Mouse (Mus musculus) forebrain, embryonic 10.5 days (tissue): Measurements from ENCODE around the gene Galnt12. TPM values are rescaled to one million over a fixed set of nuclear protein-coding genes. Genes with fewer than 3 reads are reported as not detected.
"Not testable (repeated sequence)": the region's sequence is repeated elsewhere in the genome, so short reads cannot be mapped to it uniquely, and the experiment has no call there.

Source experiments
- DNase-seq: peaks from one replicate; pipeline ENCODE4 v3.0.0-alpha.2; 2017; ENCODE audit warnings: low spot score; ENCODE audit errors: extremely low spot score
- H3K27ac ChIP-seq: fragments of 300-500 bp; sonication (generic); 2 replicates; pipeline ENCODE4 v1.5.1; 2016; ENCODE audit warnings: mild to moderate bottlenecking
- H3K27me3 ChIP-seq: fragments of 300-500 bp; sonication (generic); 2 replicates; pipeline ENCODE4 v1.6.1; 2016; ENCODE audit warnings: mild to moderate bottlenecking; ENCODE audit not compliant: poor library complexity, severe bottlenecking
- H3K36me3 ChIP-seq: fragments of 300-500 bp; sonication (generic); replicated peaks from 2 replicates; pipeline ENCODE4 v1.6.1; 2016; ENCODE audit warnings: mild to moderate bottlenecking, moderate library complexity
- H3K4me1 ChIP-seq: fragments of 300-500 bp; sonication (generic); 2 replicates; pipeline ENCODE4 v1.6.1; 2016
- H3K4me3 ChIP-seq: fragments of 300-500 bp; sonication (generic); 2 replicates; pipeline ENCODE4 v1.5.1; 2016; ENCODE audit warnings: mild to moderate bottlenecking, moderate library complexity
- H3K9me3 ChIP-seq: fragments of 300-500 bp; sonication (generic); 2 replicates; pipeline ENCODE4 v1.6.1; 2016; ENCODE audit warnings: mild to moderate bottlenecking, moderate library complexity
- WGBS: fragments of 180-500 bp; shearing (Covaris S2); methylation state at CpG from one replicate; pipeline ENCODE4 v1.1.7; 2016; 5-methylcytosine and 5-hydroxymethylcytosine counted together
- polyA plus RNA-seq: library from polyadenylated mRNA; unstranded; fragments of >200 nt; fragmentation: Nextera tagmentation; extraction: Ambion mirVana; gene quantifications from 2 replicates; pipeline ENCODE4 v1.2.1, GENCODE M21; 2016

The Galnt12 gene
- 15.8 and 17.6 TPM in 2 replicates for polyA plus RNA-seq

DNA sequence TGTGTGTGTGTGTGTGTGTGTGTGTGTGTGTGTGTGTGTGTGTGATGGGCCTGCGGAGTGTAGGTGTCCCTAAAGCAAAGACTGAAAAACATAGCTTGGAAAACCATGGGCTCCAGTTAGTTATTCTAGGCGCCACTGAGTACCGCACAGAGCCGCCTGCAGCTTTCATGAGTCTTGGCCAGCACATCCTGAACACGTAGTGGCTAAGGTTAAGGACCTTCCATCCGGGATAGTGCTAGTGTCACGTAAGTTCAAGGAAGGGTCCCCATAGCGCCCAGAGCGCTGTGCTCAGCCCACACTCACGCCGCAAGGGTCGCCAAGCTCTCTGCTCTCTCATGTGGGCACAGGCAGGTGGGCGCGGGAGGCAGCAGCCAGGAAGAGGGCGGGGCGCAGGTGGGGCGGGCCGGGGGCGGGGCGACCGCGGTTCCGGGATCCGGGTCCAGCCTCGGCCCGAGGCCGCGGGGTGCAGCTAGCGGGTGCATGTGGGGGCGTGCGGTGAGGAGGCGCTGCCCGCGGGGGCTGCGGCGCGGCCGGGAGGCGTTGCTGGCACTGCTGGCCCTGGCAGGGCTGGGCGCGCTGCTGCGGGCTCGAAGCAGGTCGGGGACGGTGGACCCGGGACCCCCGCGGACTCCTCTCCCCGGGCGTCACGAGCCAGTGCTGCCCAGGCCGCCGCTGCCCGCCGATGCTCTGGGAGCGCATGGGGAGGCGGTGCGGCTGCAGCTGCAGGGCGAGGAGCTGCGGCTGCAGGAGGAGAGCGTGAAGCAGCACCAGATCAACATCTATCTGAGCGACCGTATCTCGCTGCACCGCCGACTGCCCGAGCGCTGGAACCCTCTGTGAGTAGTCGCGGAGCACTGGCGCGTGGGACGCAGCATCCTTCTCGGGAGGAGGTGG, at the start of gene Galnt12:
Gene Galnt12, plus strand, starts transcription at position 417 of the 894 bp plus-strand sequence.
- peak; percentile 50 for DNase-seq
- Histone ChIP-seq H3K36me3 (peaks cover 5% of the 10 kb centered on the region), H3K4me3 (peak within 1 kb of the TSS; percentile 89), H3K27ac (peak within 1 kb of the TSS; percentile 86), H3K4me1 (peaks cover 50% of the 10 kb centered on the region), H3K27me3 (peaks cover 68% of the 10 kb centered on the region), H3K9me3 (no peaks in the 10 kb centered on the region)
- WGBS: under 1% methylated on average over 74 of the region's 74 CpGs

- Histone ChIP-seq H3K36me3 (peaks cover 16% of the 10 kb centered on the region), H3K27ac (no peak overlapping the region), H3K9me3 (no peaks in the 10 kb centered on the region), H3K4me1 (peaks cover 4% of the 10 kb centered on the region; the same call in 1 of the 2 replicates), H3K4me3 (no peak overlapping the region), H3K27me3 (no peaks in the 10 kb centered on the region)
- 95% methylated on average over 9 of the region's 9 CpGs for WGBS
- no peak for DNase-seq
Measured at GRCm38 (mm10) chr4:47043866-47044265, 47.8 kb upstream of the Galnt12 start.

DNA sequence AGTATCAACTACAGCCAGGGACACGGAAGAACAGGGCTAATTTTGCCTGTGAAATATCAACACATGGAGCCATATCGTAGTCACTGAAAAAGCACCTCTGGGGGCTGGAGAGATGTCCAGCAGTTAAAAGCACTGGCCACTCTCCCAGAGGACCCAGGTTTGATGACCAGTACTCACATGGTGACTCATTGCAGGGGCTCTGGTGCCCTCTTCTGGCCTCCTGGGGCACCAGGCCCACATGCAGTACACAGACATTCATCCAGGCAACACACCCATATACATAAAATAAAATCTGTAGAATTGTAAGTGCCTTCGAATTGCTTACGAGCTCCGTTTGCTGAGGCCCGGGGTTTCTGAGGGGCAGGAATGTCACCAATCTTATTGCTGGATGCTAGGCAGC, 44.7 kb upstream of the Galnt12 start:
- peaks cover 21% of the 10 kb centered on the region for H3K4me1 ChIP-seq
- 0 out of 2 replicates have a peak, but pooled peaks cover 7% of the 10 kb centered on the region for H3K36me3 ChIP-seq
- no peak for DNase-seq
- H3K27me3 ChIP-seq: peaks cover 3% of the 10 kb centered on the region; the same call in 1 of the 2 replicates
- no peak overlapping the region for H3K4me3 ChIP-seq
- no peak overlapping the region for H3K27ac ChIP-seq
- no peaks in the 10 kb centered on the region for H3K9me3 ChIP-seq
- WGBS: 92% methylated on average over 6 of the region's 6 CpGs

GRCm38 (mm10) chr4:47047765-47048164, 43.9 kb upstream of the Galnt12 start:
- WGBS: 94% methylated on average over 4 of the region's 4 CpGs
- no peak for DNase-seq
- peaks cover 21% of the 10 kb centered on the region for H3K4me1 ChIP-seq

GRCm38 (mm10) chr4:47049216-47049615, 42.5 kb upstream of the Galnt12 start:
- H3K9me3 ChIP-seq: no peaks in the 10 kb centered on the region
- 94% methylated on average over 16 of the region's 16 CpGs for WGBS
- 0 out of 2 replicates have a peak, but pooled peaks cover 5% of the 10 kb centered on the region for H3K36me3 ChIP-seq
- no peak for DNase-seq
- peaks cover 14% of the 10 kb centered on the region; the same call in 1 of the 2 replicates for H3K27me3 ChIP-seq
- H3K4me3 ChIP-seq: no peak overlapping the region
- H3K4me1 ChIP-seq: peaks cover 21% of the 10 kb centered on the region
- H3K27ac ChIP-seq: peak overlapping the region; percentile 31; the same call in 1 of the 2 replicates

More at GRCm38 (mm10) chr4:47047765-47048164, 43.9 kb upstream of the Galnt12 start:
- Histone ChIP-seq H3K27ac (no peak overlapping the region), H3K4me3 (no peak overlapping the region), H3K9me3 (no peaks in the 10 kb centered on the region), H3K27me3 (peaks cover 11% of the 10 kb centered on the region; the same call in 1 of the 2 replicates), H3K36me3 (0 out of 2 replicates have a peak, but pooled peaks cover 7% of the 10 kb centered on the region)

DNA sequence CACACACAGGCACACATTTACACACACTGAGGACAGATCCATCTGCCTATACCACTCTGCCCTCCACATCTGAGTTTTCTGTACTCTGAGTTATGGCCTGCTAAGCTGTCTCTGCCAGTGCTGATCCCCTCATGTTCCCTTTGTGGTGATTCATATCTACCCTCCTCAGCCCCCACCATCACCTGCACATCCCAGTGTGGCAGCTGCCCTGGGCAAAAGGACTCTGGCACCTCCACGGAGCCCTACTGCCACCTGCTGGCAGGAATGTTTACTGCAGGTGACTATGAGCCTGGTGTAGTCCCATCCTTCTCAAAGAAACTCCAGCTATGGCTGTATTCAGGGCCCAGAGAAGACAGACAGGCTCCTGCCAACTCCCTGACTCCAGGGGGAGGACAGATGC, 41.5 kb upstream of the Galnt12 start:
- Histone ChIP-seq H3K4me3 (no peak overlapping the region), H3K27ac (peak overlapping the region; percentile 80), H3K36me3 (0 out of 2 replicates have a peak, but pooled peaks cover 5% of the 10 kb centered on the region), H3K9me3 (no peaks in the 10 kb centered on the region), H3K27me3 (peaks cover 15% of the 10 kb centered on the region; the same call in 1 of the 2 replicates), H3K4me1 (peaks cover 21% of the 10 kb centered on the region)
- DNase-seq: peak; percentile 88
- 0% methylated on average over 1 of the region's 1 CpGs for WGBS

- Histone ChIP-seq H3K4me1 (peaks cover 21% of the 10 kb centered on the region), H3K27me3 (peaks cover 21% of the 10 kb centered on the region), H3K27ac (peak overlapping the region; percentile 80), H3K36me3 (0 out of 2 replicates have a peak, but pooled peaks cover 5% of the 10 kb centered on the region), H3K4me3 (peak overlapping the region; percentile 10; the same call in 1 of the 2 replicates), H3K9me3 (no peaks in the 10 kb centered on the region)
- 12% methylated on average over 10 of the region's 10 CpGs for WGBS
- DNase-seq: no peak
Measured at GRCm38 (mm10) chr4:47050642-47051381, 40.9 kb upstream of the Galnt12 start.

DNA sequence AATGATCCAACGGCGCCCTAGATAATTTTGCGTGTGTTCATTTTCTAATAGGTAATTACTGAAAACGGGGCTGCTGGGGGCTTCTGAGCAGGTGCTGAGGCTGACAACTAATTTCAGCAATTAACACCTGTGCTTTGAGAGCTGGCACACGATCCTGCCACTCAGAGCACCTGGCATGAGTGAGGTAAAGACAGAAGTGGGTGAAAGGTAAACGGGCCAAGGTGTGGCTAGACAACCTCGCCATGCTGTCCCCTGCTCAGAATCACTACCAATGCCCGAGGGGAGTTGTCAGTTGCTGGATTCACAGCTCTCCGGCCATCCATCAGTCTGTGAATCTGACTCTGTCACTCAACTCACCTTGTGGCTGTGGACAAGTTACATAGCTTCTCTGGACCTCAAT, 39.8 kb upstream of the Galnt12 start:
- H3K9me3 ChIP-seq: no peaks in the 10 kb centered on the region
- DNase-seq: no peak
- H3K4me1 ChIP-seq: peaks cover 27% of the 10 kb centered on the region
- H3K27ac ChIP-seq: no peak overlapping the region
- H3K4me3 ChIP-seq: no peak overlapping the region
- H3K27me3 ChIP-seq: peaks cover 28% of the 10 kb centered on the region
- WGBS: 82% methylated on average over 9 of the region's 9 CpGs
- 0 out of 2 replicates have a peak, but pooled peaks cover 5% of the 10 kb centered on the region for H3K36me3 ChIP-seq

DNA sequence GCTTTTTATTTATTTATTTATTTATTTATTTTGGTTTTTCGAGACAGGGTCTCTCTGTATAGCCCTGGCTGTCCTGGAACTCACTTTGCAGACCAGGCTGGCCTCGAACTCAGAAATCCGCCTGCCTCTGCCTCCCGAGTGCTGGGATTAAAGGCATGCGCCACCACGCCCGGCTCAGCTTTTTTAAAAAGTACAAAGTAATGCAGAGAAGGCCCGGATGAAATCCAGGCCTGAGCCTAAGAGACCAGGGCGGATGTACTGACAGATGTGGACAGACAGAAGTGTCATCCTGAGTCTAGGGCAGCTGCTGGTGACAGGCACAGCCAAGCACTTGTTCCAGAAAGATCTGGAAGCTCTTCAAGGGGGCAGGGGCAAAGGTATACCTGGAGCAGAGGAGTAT, 36.5 kb upstream of the Galnt12 start:
- H3K9me3 ChIP-seq, H3K36me3 ChIP-seq, H3K4me3 ChIP-seq, H3K27ac ChIP-seq, DNase-seq: not testable (repeated sequence)
- 96% methylated on average over 9 of the region's 9 CpGs for WGBS
- Histone ChIP-seq H3K27me3 (peaks cover 37% of the 10 kb centered on the region), H3K4me1 (peaks cover 31% of the 10 kb centered on the region)

DNA sequence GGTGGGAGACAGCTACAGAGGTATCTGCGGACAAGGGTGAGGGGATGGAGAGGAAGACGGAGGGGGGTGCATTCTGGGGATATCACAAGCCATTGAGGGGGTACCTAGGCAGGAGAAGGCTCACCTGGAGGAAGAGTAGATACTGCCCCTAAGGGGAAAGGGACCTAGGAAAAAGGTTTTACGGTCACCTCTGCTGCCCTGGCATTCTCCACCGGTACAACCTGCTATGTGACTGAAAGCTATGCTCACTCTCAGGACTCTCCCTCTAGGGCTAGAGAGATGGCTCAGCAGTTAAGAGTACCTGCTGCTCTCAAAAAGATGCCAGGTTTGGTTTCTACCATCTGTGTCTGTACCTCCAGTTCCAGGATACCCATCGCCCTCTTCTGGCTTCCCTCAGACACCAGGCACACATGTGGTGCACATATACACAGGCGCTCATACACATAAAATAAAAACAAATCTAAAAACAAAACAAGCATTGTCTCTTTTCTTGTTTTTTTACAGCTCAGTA, 36.1 kb upstream of the Galnt12 start:
- no peaks in the 10 kb centered on the region for H3K9me3 ChIP-seq
- peaks cover 27% of the 10 kb centered on the region for H3K4me1 ChIP-seq
- DNase-seq: no peak
- H3K36me3 ChIP-seq: no peaks in the 10 kb centered on the region
- H3K27ac ChIP-seq: no peak overlapping the region
- 96% methylated on average over 6 of the region's 6 CpGs for WGBS
- peaks cover 37% of the 10 kb centered on the region for H3K27me3 ChIP-seq
- H3K4me3 ChIP-seq: no peak overlapping the region

DNA sequence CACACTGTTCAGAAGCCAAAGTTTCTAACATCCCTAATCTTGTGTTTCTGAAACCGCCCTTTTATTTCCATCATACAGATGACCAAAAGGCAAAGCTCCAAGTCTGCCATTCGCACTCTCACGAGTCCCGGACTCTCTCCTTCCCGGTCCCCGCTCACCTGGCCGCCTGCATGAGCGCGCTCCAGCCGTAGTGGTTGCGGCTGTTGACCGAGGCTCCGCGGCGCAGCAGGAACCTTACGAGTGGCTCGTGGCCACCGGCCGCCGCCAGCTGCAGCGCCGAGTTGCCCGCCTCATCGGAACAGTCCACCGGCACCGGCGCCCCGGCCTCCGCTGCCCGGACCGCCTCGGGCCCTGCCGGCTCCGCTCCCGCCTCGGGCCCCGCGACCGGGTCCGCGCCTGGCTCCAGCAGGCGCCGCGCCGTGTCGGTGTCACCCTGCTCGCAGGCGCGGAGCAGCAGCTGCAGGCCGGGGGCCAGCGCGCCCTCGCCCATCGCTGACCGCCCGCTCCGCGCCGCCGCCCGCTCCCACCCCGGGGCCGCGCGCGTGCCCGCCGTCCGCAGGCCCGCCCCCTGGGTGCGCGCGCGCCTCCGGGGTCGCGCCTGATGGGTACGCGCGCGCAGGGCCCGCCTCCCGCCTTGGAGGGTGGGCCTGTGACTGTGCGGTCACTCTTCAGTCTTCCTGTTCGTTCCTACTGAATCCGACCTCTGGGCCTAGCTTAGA, 34.8 kb upstream of the Galnt12 start, which contains the start of gene Anks6:
Gene Anks6, minus strand, starts transcription at position 637 of the 719 bp plus-strand sequence.
- peaks cover 20% of the 10 kb centered on the region for H3K4me1 ChIP-seq
- H3K9me3 ChIP-seq: no peaks in the 10 kb centered on the region
- DNase-seq: peak; percentile 68
- peak within 1 kb of the TSS; percentile 91 for H3K27ac ChIP-seq
- no peaks in the 10 kb centered on the region for H3K36me3 ChIP-seq
- WGBS: under 1% methylated on average over 86 of the region's 86 CpGs
- H3K4me3 ChIP-seq: peak within 1 kb of the TSS; percentile 83
- H3K27me3 ChIP-seq: peaks cover 34% of the 10 kb centered on the region
